Mouse (Mus musculus): ENCODE measurements around the gene Gm45808.

GRCm38 (mm10) chr7:45490822-45491221 lies 4.2 kb upstream of the Gm45808 start:
- TF ChIP-seq CTCF (IDR thresholded peaks at IDR 0.05; ENCODE audit: extremely low read depth, insufficient read length, insufficient replicate concordance, low read depth, low read length) (no peak), POLR2A (IDR thresholded peaks at IDR 0.05; ENCODE audit: low read depth, low read length) (no peak)
